Mouse (Mus musculus) lung, embryonic 14.5 days (tissue): ENCODE data around the gene Wdr61. TPM values are rescaled to one million over a fixed set of nuclear protein-coding genes. Genes with fewer than 3 reads are reported as not detected.

Experiments used
- ATAC-seq: fragments of 200-750 bp; cut with Nextera tagmentation; 2 replicates; pipeline ENCODE4 v1.8.0; 2017; ENCODE audit warnings: mild to moderate bottlenecking, moderate TSS enrichment, moderate library complexity; ENCODE audit not compliant: insufficient read depth
- DNase-seq: peaks from one replicate; pipeline ENCODE4 v3.0.0-alpha.2; 2015
- H3K27ac ChIP-seq: fragments of 300-500 bp; sonication (generic); 2 replicates; pipeline ENCODE4 v1.5.1; 2014; ENCODE audit warnings: low read depth, mild to moderate bottlenecking, moderate library complexity
- H3K27me3 ChIP-seq: fragments of 300-500 bp; sonication (generic); 2 replicates; pipeline ENCODE4 v1.6.1; 2014; ENCODE audit warnings: low read length, control low read depth; ENCODE audit not compliant: insufficient read depth
- H3K36me3 ChIP-seq: fragments of 300-500 bp; sonication (generic); 2 replicates; pipeline ENCODE4 v1.6.1; 2014; ENCODE audit warnings: control low read depth; ENCODE audit not compliant: insufficient read depth
- H3K4me1 ChIP-seq: fragments of 300-500 bp; sonication (generic); 2 replicates; pipeline ENCODE4 v1.6.1; 2014; ENCODE audit warnings: antibody characterized with exemption, control low read depth; ENCODE audit not compliant: insufficient read depth
- H3K4me2 ChIP-seq: fragments of 300-500 bp; sonication (generic); 2 replicates; pipeline ENCODE4 v1.6.1; 2014; ENCODE audit warnings: mild to moderate bottlenecking
- H3K4me3 ChIP-seq: fragments of 300-500 bp; sonication (generic); 2 replicates; pipeline ENCODE4 v1.5.1; 2014; ENCODE audit warnings: low read depth, low read length
- H3K9ac ChIP-seq: fragments of 300-500 bp; sonication (generic); 2 replicates; pipeline ENCODE4 v1.6.1; 2014
- H3K9me3 ChIP-seq: fragments of 300-500 bp; sonication (generic); 2 replicates; pipeline ENCODE4 v1.6.1; 2016; ENCODE audit warnings: low read depth, low read length, control low read depth
- CTCF ChIP-seq: IDR thresholded peaks from 2 replicates; pipeline ENCODE4 v1.5.1; 2016; ENCODE audit warnings: antibody characterized with exemption, low read depth
- WGBS: fragments of 180-500 bp; shearing (Covaris S2); extraction: QIAGEN DNeasy Blood & Tissue Kit; methylation state at CpG from one replicate; pipeline ENCODE4 v1.1.7; 2014; 5-methylcytosine and 5-hydroxymethylcytosine counted together
- polyA plus RNA-seq: library from polyadenylated mRNA; unstranded; fragments of >200 nt; fragmentation: Nextera tagmentation; extraction: Ambion mirVana; gene quantifications from 2 replicates; pipeline ENCODE4 v1.2.1, GENCODE M21; 2014

Gene Wdr61
- polyA plus RNA-seq, 1 experiment from 2014 or later: 148 TPM

- H3K4me3 ChIP-seq: peak overlapping the region; percentile 39
- no peaks in the 10 kb centered on the region for H3K9me3 ChIP-seq
- DNase-seq (peak; percentile 39), ATAC-seq (peak; percentile 29; the same call in 1 of the 2 replicates)
- peaks cover 53% of the 10 kb centered on the region for H3K27me3 ChIP-seq
- H3K9ac ChIP-seq: peak overlapping the region; percentile 43
- under 1% methylated on average over 41 of the region's 41 CpGs for WGBS
- peak overlapping the region; percentile 72 for H3K4me2 ChIP-seq
- no peak overlapping the region for H3K27ac ChIP-seq
- H3K4me1 ChIP-seq: no peaks in the 10 kb centered on the region
- TF ChIP-seq CTCF: no peak
- H3K36me3 ChIP-seq: no peaks in the 10 kb centered on the region
These were observed 31.2 kb upstream of the Wdr61 start for GRCm38 (mm10) chr9:54765336-54766085.

- under 1% methylated on average over 44 of the region's 45 CpGs for WGBS
- DNase-seq (peak; percentile 59), ATAC-seq (peak; percentile 77)
- Histone ChIP-seq H3K4me1 (0 out of 2 replicates have a peak, but pooled peaks cover 4% of the 10 kb centered on the region), H3K36me3 (no peaks in the 10 kb centered on the region), H3K27ac (no peak within 1 kb of the TSS), H3K9ac (peak within 1 kb of the TSS; percentile 43), H3K27me3 (peaks cover 53% of the 10 kb centered on the region), H3K4me2 (peak within 1 kb of the TSS; percentile 72), H3K9me3 (no peaks in the 10 kb centered on the region), H3K4me3 (peak within 1 kb of the TSS; percentile 39)
- TF ChIP-seq CTCF: no peak
These were observed 30.4 kb upstream of the Wdr61 start, which contains the start of gene Crabp1 for GRCm38 (mm10) chr9:54764561-54765217. Gene Crabp1 (plus strand): TSS chr9:54764748.

- H3K27ac ChIP-seq: no peak overlapping the region
- H3K4me2 ChIP-seq: peak overlapping the region; percentile 72
- no peak for TF ChIP-seq CTCF
- peak overlapping the region; percentile 39 for H3K4me3 ChIP-seq
- H3K27me3 ChIP-seq: peaks cover 53% of the 10 kb centered on the region
- ATAC-seq: no peak
- no peaks in the 10 kb centered on the region for H3K36me3 ChIP-seq
- no peaks in the 10 kb centered on the region for H3K9me3 ChIP-seq
- no peak for DNase-seq
- H3K9ac ChIP-seq: no peak overlapping the region
- 0 out of 2 replicates have a peak, but pooled peaks cover 4% of the 10 kb centered on the region for H3K4me1 ChIP-seq
- WGBS: 25% methylated on average over 12 of the region's 12 CpGs
These were observed 29.8 kb upstream of the Wdr61 start for GRCm38 (mm10) chr9:54764091-54764490.

GRCm38 (mm10) chr9:54759592-54759991 lies 25.3 kb upstream of the Wdr61 start:
- no peak for TF ChIP-seq CTCF
- no peak overlapping the region for H3K27ac ChIP-seq
- H3K36me3 ChIP-seq: no peaks in the 10 kb centered on the region
- no peak overlapping the region for H3K4me3 ChIP-seq
- no peaks in the 10 kb centered on the region for H3K9me3 ChIP-seq
- WGBS: 23% methylated on average over 6 of the region's 6 CpGs
- H3K9ac ChIP-seq: no peak overlapping the region
- H3K27me3 ChIP-seq: peaks cover 24% of the 10 kb centered on the region
- H3K4me1 ChIP-seq: 0 out of 2 replicates have a peak, but pooled peaks cover 4% of the 10 kb centered on the region
- no peak for DNase-seq
- no peak for ATAC-seq
- H3K4me2 ChIP-seq: no peak overlapping the region

- H3K9ac ChIP-seq: no peak overlapping the region
- WGBS: 38% methylated on average over 11 of the region's 11 CpGs
These were observed 18.6 kb upstream of the Wdr61 start for GRCm38 (mm10) chr9:54752944-54753295.

GRCm38 (mm10) chr9:54752201-54752943 lies 18.1 kb upstream of the Wdr61 start:
- WGBS: 22% methylated on average over 21 of the region's 21 CpGs
- Histone ChIP-seq H3K4me1 (no peaks in the 10 kb centered on the region), H3K36me3 (no peaks in the 10 kb centered on the region), H3K27ac (no peak overlapping the region), H3K9me3 (no peaks in the 10 kb centered on the region), H3K9ac (no peak overlapping the region), H3K27me3 (no peaks in the 10 kb centered on the region), H3K4me3 (no peak overlapping the region), H3K4me2 (no peak overlapping the region)
- no peak for ATAC-seq
- no peak for TF ChIP-seq CTCF
- DNase-seq: no peak

More at GRCm38 (mm10) chr9:54752944-54753295, 18.6 kb upstream of the Wdr61 start:
- Histone ChIP-seq H3K27me3 (no peaks in the 10 kb centered on the region), H3K4me1 (no peaks in the 10 kb centered on the region), H3K36me3 (no peaks in the 10 kb centered on the region), H3K4me3 (no peak overlapping the region), H3K4me2 (no peak overlapping the region), H3K9me3 (no peaks in the 10 kb centered on the region), H3K27ac (no peak overlapping the region)
- no peak for ATAC-seq
- no peak for TF ChIP-seq CTCF
- no peak for DNase-seq
